Mouse (Mus musculus) ES-E14 (cell line): ENCODE results near the gene Gna12. TPM values are rescaled to one million over a fixed set of nuclear protein-coding genes. Genes with fewer than 3 reads are reported as not detected.

Experiments
- DNase-seq: peaks from one replicate; pipeline ENCODE4 v3.0.0-alpha.2; 2013; ENCODE audit warnings: low read depth, low spot score
- H3K27ac ChIP-seq: 2 replicates; pipeline ENCODE4 v1.5.1; 2012; ENCODE audit warnings: low read depth, mild to moderate bottlenecking, low read length, moderate library complexity, mixed read lengths; ENCODE audit not compliant: poor library complexity, insufficient read depth, severe bottlenecking
- H3K36me3 ChIP-seq: 2 replicates; pipeline ENCODE4 v1.6.1; 2012; ENCODE audit warnings: mild to moderate bottlenecking, low read length, moderate library complexity, mixed read lengths; ENCODE audit not compliant: control insufficient read depth, poor library complexity, insufficient read depth, severe bottlenecking
- H3K4me1 ChIP-seq, 2 experiments: fragments of 150-350 bp in 1 of 2; sonication (generic) in 1 of 2; 2 replicates each; pipeline ENCODE4 v1.6.1; 2012; ENCODE audit warnings: low read length in 2 of 2, mild to moderate bottlenecking in 1 of 2, mixed read lengths in 1 of 2; ENCODE audit not compliant: control insufficient read depth in 2 of 2, insufficient read depth in 2 of 2, poor library complexity in 1 of 2
- H3K4me3 ChIP-seq, 2 experiments: fragments of 150-350 bp in 1 of 2; sonication (generic) in 1 of 2; 2 replicates each; pipeline ENCODE4 v1.5.1; 2012; ENCODE audit warnings: low read length in 2 of 2, low read depth in 1 of 2, mild to moderate bottlenecking in 1 of 2, mixed read lengths in 1 of 2; ENCODE audit not compliant: insufficient read depth in 1 of 2, poor library complexity in 1 of 2, severe bottlenecking in 1 of 2
- H3K9ac ChIP-seq: 2 replicates; pipeline ENCODE4 v1.6.1; 2012; ENCODE audit warnings: low read depth, mild to moderate bottlenecking, low read length, mixed read lengths; ENCODE audit not compliant: poor library complexity, insufficient read depth, severe bottlenecking
- H3K9me3 ChIP-seq: fragments of 150-350 bp; sonication (generic); 2 replicates; pipeline ENCODE4 v1.6.1; 2012; ENCODE audit warnings: low read depth, mild to moderate bottlenecking, low read length; ENCODE audit not compliant: control insufficient read depth, insufficient read depth
- CHD2 ChIP-seq: IDR thresholded peaks from 2 replicates; pipeline ENCODE4 v1.6.1; 2014; ENCODE audit warnings: mild to moderate bottlenecking, low read depth, low read length, inconsistent platforms
- HCFC1 ChIP-seq: IDR thresholded peaks from 2 replicates; pipeline ENCODE4 v1.6.1; 2012; ENCODE audit warnings: low read length, inconsistent platforms, borderline replicate concordance; ENCODE audit not compliant: insufficient read depth
- MAFK ChIP-seq: IDR thresholded peaks from 2 replicates; pipeline ENCODE4 v1.6.1; 2014; ENCODE audit warnings: mild to moderate bottlenecking, low read depth, low read length, inconsistent platforms; ENCODE audit not compliant: insufficient read depth
- ZC3H11A ChIP-seq: IDR thresholded peaks from 2 replicates; pipeline ENCODE4 v1.6.1; 2012; ENCODE audit warnings: low read depth, mild to moderate bottlenecking, inconsistent platforms, low read length, borderline replicate concordance
- ZNF384 ChIP-seq: IDR thresholded peaks from 2 replicates; pipeline ENCODE4 v1.6.1; 2012; ENCODE audit warnings: low read depth, low read length, inconsistent platforms
- in situ Hi-C, 2 experiments: fragments of 600-800 bp; cut with MboI; formaldehyde crosslinking; loops; one replicate each; pipeline ENCODE4 v1.15.1; 2025; ENCODE audit warnings: low sequenced_read_pairs in 2 of 2, inconsistent platforms in 1 of 2; ENCODE audit not compliant: unreplicated experiment in 2 of 2
- total RNA-seq: library from RNA; depleted of rRNA; stranded (reverse); fragments of 300-350 nt; gene quantifications from 2 replicates; pipeline ENCODE4 v1.2.3, GENCODE M21; 2012

Gna12 gene
- total RNA-seq, 1 experiment, result 50.4 TPM

GRCm38 (mm10) chr5:140826118-140826517 is 4.1 kb downstream of the Gna12 start:
- no peak overlapping the region for H3K4me3 ChIP-seq

GRCm38 (mm10) chr5:140824126-140824525 is 6.1 kb downstream of the Gna12 start:
- DNase-seq, result no peak
- Histone ChIP-seq H3K4me1 (peaks cover 2 to 7% of the 10 kb centered on the region in 2 experiments; a peak in 1 of 4 replicates), H3K36me3 (no peaks in the 10 kb centered on the region; the same call in 1 of the 2 replicates), H3K9ac (no peak overlapping the region), H3K4me3 (no peak overlapping the region), H3K27ac (no peak overlapping the region), H3K9me3 (no peaks in the 10 kb centered on the region)
- in situ Hi-C loops, result no loop called here
- no peak for TF ChIP-seq HCFC1
- no peak for TF ChIP-seq ZNF384
- no peak for TF ChIP-seq ZC3H11A
- no peak for TF ChIP-seq MAFK
- no peak for TF ChIP-seq CHD2

More at GRCm38 (mm10) chr5:140826118-140826517, 4.1 kb downstream of the Gna12 start:
- Histone ChIP-seq H3K4me1 (peaks cover 2 to 8% of the 10 kb centered on the region in 2 experiments; a peak in 1 of 4 replicates), H3K27ac (no peak overlapping the region), H3K9me3 (no peaks in the 10 kb centered on the region), H3K9ac (no peak overlapping the region), H3K36me3 (no peaks in the 10 kb centered on the region; the same call in 1 of the 2 replicates)
- in situ Hi-C loops, result no loop called here
- TF ChIP-seq ZC3H11A (no peak), HCFC1 (no peak), CHD2 (no peak), MAFK (no peak), ZNF384 (no peak)
- no peak for DNase-seq

- no peak for DNase-seq
- H3K9me3 ChIP-seq, result no peaks in the 10 kb centered on the region
- no peak overlapping the region for H3K9ac ChIP-seq
- in situ Hi-C loops, result no loop called here
- no peak overlapping the region for H3K4me3 ChIP-seq
- H3K36me3 ChIP-seq, result no peaks in the 10 kb centered on the region; the same call in 1 of the 2 replicates
- H3K4me1 ChIP-seq, result peaks cover 2 to 6% of the 10 kb centered on the region in 2 experiments; a peak in 1 of 4 replicates
- H3K27ac ChIP-seq, result no peak overlapping the region
- TF ChIP-seq ZC3H11A, result no peak
- TF ChIP-seq MAFK, result no peak
- TF ChIP-seq HCFC1, result no peak
- no peak for TF ChIP-seq ZNF384
- TF ChIP-seq CHD2, result no peak
These were observed 6.8 kb downstream of the Gna12 start for GRCm38 (mm10) chr5:140823386-140823785.

- Histone ChIP-seq H3K4me3 (no peak overlapping the region), H3K4me1 (peaks cover 2 to 5% of the 10 kb centered on the region in 2 experiments; a peak in 1 of 4 replicates), H3K9me3 (no peaks in the 10 kb centered on the region), H3K27ac (no peak overlapping the region), H3K9ac (no peak overlapping the region), H3K36me3 (no peaks in the 10 kb centered on the region; the same call in 1 of the 2 replicates)
- no peak for DNase-seq
- no peak for TF ChIP-seq MAFK
- TF ChIP-seq HCFC1, result no peak
- TF ChIP-seq CHD2, result no peak
- TF ChIP-seq ZC3H11A, result no peak
- no peak for TF ChIP-seq ZNF384
- in situ Hi-C loops, result no loop called here
These were observed 8.3 kb downstream of the Gna12 start for GRCm38 (mm10) chr5:140821951-140822350.
